Mouse (Mus musculus): ENCODE data around the gene Ifitm6. TPM values are rescaled to one million over a fixed set of nuclear protein-coding genes. Genes with fewer than 3 reads are reported as not detected.
"Not testable (repeated sequence)": the region's sequence is repeated elsewhere in the genome, so short reads cannot be mapped to it uniquely, and the experiment has no call there.

The Ifitm6 gene
- total RNA-seq, 2 experiments from 2014 or later: not detected

DNA sequence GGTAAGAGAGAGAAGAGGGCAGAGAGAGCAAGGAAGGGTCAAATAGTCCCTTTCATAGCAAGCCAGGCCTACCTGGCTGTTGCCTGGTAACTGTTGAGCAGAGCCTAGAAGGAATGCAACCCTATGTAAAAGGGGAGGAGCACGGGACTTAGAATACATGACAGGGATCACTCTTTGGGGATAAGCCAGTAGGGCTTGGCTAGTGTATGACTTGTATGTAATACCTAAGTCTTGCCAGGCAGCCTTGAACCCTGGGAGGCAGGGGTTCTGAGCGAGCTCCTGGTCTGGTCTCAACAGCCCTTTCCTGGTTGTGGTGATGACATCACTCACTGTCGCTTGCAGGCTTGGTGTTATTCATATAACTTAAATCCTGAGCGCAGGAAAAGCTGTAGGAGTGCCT is 28.7 kb downstream of the Ifitm6 start:
- no peak for DNase-seq (ENCODE audit: extremely low spot score in 1 of 2, low spot score in 2 of 2)
- intact Hi-C loops (cut with DNase I): no loop called here

DNA sequence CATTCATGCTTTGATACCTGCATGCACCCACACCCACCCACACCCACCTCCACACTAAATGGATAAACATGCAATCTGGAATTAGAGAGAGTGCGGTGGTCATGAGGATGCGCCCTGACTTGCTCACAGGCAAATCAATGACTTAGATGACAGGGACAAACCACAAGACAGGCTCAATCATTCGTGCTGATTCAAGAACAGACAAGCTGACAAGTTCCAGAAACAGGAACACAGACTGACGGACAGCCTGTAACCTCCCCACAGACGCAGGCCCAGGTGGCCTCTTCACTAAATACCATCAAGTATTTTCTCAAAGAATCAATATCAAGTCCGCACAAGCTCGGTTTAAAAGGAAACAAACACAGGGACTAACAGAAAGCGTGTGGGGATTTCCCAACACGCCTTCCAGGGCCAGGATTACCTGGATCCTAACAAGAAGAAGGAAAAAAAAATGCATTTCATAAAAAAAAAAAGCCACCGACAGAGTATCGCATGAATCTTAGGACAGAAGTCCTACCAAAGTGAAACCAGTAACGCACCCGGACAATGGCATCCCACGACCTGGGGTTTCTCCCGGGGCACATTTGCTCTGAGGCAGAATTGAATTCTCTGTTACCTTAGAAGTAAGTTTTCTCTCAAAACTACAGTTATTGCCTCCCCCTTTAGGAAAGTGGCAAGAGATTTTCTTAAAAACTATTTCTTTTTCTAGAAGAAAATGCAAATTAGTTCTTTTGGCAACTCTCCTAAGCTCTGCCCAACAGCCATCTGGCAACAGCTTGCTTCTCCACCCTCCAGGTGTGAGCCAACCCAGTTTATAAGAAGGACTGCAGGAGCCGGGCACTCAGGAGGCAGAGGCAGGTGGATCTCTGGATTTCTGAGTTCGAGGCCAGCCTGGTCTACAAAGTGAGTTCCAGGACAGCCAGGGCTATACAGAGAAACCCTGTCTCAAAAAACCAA is 30.3 kb downstream of the Ifitm6 start:
- no peak for DNase-seq (ENCODE audit: extremely low spot score in 1 of 2, low spot score in 2 of 2)
- intact Hi-C loops (cut with DNase I): no loop called here

DNA sequence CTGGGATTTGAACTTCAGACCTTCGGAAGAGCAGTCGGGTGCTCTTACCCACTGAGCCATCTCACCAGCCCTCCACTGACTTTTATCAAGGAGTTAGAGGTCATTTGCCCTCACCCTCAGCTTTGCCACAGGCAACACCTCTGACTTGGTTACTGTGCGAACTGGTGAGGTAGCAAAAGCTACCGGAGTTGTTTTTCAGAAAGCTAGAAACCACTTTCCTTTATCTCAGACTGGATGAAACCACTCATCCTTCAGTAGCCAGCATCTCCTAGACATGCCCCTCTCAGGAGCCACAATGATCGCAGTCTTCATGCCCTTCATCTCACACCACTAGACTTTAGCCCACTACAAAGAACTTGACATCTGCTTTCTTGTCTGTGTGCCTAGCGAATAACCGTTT is 34.8 kb downstream of the Ifitm6 start:
- DNase-seq (ENCODE audit: extremely low spot score in 1 of 2, low spot score in 2 of 2): no peak
- intact Hi-C loops (cut with DNase I): no loop called here

DNA sequence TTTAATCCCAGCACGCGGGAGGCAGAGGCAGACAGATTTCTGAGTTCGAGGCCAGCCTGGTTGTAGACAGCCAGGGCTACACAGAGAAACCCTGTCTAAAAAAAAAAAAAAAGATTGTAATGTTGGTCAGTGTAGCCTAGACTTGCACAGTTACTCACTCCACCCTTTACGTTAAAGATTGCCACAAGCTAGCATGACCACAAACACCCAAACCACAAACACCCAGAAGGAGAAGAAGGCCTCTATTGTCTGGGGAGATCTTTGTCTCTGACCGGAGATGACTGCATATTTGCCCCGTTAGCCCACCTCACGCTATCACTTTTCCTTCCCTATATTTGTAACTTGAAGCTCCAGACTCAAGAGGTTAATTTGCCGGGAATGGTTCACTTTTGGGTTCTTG is 36.0 kb downstream of the Ifitm6 start:
- DNase-seq (ENCODE audit: extremely low spot score in 1 of 2, low spot score in 2 of 2): no peak
- intact Hi-C loops (cut with DNase I): no loop called here

DNA sequence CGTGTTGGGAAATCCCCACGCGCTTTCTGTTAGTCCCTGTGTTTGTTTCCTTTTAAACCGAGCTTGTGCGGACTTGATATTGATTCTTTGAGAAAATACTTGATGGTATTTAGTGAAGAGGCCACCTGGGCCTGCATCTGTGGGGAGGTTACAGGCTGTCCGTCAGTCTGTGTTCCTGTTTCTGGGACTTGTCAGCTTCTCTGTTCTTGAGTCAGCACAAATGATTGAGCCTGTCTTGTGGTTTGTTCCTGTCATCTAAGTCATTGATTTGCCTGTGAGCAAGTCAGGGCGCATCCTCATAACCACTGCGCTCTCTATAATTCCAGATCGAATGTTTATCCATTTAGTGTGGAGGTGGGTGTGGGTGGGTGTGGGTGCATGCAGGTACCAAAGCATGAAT is 41.0 kb downstream of the Ifitm6 start:
- intact Hi-C loops (cut with DNase I); DNase-seq (ENCODE audit: extremely low spot score in 1 of 2, low spot score in 2 of 2): not testable (repeated sequence)

DNA sequence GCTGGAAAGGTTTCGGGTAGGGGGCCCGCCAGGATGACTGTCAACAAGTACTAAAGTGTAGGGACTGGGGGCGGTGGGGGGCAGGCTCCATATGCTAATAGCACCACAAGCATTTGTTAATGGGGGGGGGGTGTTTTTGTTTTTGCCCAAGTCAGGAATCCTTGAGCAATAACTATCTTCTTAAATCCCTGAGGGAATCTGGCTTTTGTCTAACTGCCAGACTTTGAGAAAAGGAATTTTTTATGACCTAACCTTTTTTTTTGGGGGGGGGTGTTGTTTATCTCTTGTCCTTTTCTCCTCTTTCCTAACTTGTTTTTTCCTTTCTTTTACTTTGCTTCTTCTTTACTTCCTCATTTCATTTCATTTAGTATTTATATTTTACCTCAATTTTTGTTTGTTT is 42.3 kb downstream of the Ifitm6 start:
- intact Hi-C loops (cut with DNase I): no loop called here
- no peak for DNase-seq (ENCODE audit: extremely low spot score in 1 of 2, low spot score in 2 of 2)

DNA sequence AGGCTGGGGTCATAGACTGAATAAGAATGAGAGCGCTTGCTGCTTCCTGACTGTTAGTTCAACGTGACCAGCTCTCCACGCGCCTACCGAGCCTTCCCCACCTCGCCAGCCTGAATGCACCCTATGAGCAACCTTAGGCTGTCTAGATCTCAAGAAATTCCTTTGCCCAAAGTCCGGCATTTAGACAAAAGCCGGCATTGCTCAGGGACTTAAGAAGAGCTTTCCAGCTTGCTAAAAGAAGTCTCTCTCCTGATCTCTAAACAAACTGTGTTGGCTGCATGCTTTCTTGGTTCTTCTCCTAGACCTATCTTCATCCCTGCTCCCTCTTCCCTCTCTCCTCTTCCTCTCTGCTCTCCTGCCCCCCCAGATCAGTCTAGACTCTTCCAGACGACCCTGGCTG is 42.8 kb downstream of the Ifitm6 start:
- no peak for DNase-seq (ENCODE audit: extremely low spot score in 1 of 2, low spot score in 2 of 2)
- intact Hi-C loops (cut with DNase I): no loop called here

DNA sequence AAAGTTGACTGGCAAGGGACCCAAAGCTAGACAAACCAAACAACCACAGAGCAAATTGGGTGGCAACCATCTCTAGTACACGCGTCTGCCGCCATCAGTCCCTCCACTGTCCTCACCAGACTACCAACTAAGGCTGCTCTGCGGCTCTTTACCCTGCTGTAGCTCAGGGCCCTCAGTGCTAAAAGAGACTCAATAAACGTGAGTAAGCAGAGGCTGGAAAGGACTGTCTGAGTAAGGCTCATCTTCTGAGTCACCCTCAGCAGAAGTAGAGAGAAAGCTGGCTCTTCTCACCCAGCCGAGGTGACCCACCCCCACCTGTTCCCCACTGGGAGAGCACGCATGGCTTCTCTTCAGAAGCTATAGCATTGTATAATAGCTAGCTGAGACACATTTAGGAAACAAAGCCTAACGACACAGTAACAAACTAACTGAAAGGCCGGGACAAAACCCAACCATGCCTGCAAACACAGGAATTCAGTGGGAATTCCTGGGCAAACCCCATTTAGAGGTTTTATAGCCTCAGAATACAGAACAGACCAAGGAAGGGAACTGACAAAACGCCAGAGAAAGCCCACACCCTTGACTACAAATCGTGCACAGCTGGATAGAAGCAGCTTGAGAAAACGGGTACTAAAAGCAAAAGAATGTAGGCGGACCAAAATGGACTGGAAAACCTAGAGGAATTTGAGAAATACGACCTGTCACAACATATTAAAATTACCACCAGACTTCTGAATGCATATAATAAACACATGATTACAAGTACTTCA is 44.1 kb downstream of the Ifitm6 start:
- intact Hi-C loops (cut with DNase I): no loop called here
- DNase-seq (ENCODE audit: extremely low spot score in 1 of 2, low spot score in 2 of 2): no peak

DNA sequence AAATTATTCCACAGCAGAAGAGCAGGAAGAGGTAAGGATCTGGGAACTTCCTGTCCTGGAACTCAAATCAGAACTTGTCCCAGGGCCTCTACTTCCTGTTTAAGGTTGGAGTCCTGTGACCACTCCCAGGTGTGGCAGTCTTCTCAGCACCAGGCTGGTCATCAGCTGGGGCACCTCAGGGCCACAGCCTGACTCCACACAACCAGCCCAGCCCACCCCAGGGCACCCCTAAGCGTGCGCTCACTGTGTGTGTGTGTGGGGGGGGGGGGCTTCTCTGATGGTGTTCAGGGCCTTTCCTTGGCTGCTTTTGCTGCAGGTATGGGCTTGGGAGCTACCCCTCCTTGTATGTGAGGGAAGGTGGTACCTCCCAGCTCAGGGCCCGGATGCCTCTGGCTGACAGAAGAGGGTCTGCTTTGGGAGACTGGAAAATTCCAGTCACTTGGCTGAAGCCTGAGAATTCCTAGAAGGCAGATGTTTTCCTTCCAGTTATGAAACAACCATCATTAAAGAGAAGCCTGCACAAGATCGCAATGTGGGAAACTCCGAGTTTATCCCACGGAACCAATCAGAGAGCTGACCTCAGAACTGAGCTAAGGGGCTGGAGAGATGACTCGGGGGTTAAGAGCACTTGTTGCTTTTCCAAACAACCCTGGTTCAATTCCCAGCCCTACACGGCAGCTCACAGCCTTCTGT is 46.1 kb downstream of the Ifitm6 start:
- intact Hi-C loops (cut with DNase I): no loop called here
- no peak for DNase-seq (ENCODE audit: extremely low spot score in 1 of 2, low spot score in 2 of 2)

DNA sequence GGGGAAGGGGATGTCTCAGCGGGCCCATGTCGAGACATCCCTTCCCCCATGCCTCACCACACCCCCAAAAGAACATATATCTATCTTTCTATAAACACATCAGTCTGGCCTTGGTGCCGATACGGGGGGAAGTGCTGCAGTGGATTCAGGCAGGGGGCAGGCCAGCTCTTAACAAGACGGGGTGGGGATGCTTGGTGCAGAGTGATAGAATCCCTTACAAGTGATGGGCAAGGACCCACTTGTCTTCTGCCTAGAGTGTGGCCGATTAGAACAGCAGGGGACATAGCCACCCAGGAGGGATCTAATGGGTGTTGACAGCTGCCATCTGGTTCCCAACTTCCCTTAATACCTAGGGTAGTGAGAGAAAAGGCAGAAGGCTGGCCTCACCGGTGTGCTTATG is 46.8 kb downstream of the Ifitm6 start:
- no peak for DNase-seq (ENCODE audit: extremely low spot score in 1 of 2, low spot score in 2 of 2)
- intact Hi-C loops (cut with DNase I): no loop called here

DNA sequence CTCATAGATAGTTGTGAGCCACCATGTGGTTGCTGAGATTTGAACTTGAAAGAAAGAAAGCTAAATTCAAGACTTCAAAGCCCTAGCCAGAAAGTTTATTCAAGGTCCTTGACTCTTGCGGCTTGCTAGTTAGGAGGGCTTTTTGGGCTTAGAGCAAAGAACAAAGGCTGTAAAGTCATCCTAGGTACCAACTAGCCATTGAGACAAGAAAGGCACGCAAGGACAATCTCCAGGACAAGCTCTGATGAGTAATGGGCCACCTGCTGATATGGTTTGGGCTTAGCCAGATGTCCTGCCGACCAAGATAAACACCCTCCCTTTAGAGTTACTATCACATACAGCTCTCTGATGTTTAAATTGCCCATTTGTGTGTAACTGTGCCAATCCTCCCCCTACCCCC is 49.0 kb downstream of the Ifitm6 start:
- DNase-seq (ENCODE audit: extremely low spot score in 1 of 2, low spot score in 2 of 2); intact Hi-C loops (cut with DNase I): not testable (repeated sequence)

DNA sequence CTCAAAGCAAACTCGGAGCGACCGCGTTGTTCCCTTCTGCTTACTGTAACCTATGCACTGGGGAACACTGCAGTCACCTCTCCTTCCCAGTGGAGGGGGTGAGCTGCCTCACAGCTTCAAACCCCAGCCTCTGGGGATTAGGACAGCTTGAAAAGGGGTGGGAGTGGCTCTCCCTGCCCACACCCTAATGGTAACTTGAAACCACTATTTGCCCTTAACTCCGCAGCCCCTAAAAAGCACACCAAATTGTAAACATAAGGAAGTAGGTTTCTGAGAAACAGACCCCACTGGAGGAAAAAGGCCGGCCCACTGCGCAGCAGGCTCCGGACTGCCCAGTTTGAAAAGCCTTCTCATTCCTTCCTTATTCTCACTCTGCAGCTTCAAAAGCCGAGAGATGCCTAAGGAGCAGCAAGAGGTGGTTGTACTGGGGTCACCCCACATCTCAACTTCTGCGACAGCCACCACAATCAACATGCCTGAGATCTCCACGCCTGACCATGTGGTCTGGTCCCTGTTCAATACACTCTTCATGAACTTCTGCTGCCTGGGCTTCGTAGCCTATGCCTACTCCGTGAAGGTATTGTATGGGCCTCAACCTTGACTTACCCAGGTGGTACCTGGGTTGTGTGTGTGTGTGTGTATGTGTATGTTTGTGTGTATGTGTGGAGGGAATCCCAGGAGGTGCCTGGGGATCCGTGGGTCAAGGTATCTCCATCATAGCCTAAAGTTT is 49.7 kb downstream of the Ifitm6 start:
- intact Hi-C loops (cut with DNase I): no loop called here
- DNase-seq (ENCODE audit: extremely low spot score in 1 of 2, low spot score in 2 of 2): no peak

DNA sequence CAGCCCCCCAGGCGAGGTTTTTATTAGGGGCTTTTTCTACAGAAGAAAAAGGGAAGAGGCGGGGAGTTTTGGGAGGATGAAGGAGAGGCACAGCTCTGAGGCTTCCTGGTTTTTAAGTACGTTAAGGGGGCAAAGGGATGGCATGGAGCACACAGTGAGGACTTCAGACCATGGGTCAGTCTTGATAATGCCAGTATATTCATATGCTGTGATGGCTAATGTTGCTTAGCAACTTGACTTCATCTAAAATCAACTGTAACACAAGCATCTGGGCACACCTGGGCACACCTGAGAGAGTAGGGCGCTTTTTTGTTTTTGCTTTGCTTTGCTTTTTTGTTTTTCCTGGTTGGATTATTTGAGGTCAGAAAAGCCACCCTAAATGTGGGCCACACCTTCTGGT is 50.8 kb downstream of the Ifitm6 start, which contains the start of gene Ifitm1:
Gene Ifitm1, plus strand, starts transcription at position 301 of the 400 bp plus-strand sequence.
- no peak for DNase-seq (ENCODE audit: extremely low spot score in 1 of 2, low spot score in 2 of 2)
- intact Hi-C loops (cut with DNase I): no loop called here

Other genes starting within 250 kb of the Ifitm6 start
- gene Syce1, start 230.1 kb downstream of the Ifitm6 start, total RNA-seq (2021): under 1 TPM in 1 of 2 experiments, not detected in 1; 0.54 TPM
- gene Zfp941, start 195.7 kb downstream of the Ifitm6 start, total RNA-seq (2021): 10 to 100 TPM; 13.1 to 14.4 TPM
- under 1 TPM in 1 of 2 experiments, not detected in 1; 0.69 TPM for gene Urah, start 182.9 kb downstream of the Ifitm6 start, total RNA-seq (2021)
- gene Scgb1c1, start 172.4 kb downstream of the Ifitm6 start, total RNA-seq (2021): not detected
- not detected for gene Odf3, start 170.1 kb downstream of the Ifitm6 start, total RNA-seq (2021)
- gene Gm45785, start 161.6 kb downstream of the Ifitm6 start, total RNA-seq (2021): 1 to 10 TPM in 1 of 2 experiments, under 1 TPM in 1; 0.89 to 1.1 TPM
- 10 to 100 TPM; 92.0 to 93.3 TPM for gene Ric8a, start 161.0 kb downstream of the Ifitm6 start, total RNA-seq (2021)
- gene Bet1l, start 160.3 kb downstream of the Ifitm6 start, total RNA-seq (2021): 10 to 100 TPM; 24.4 to 25.1 TPM
- 100 to 1,000 TPM; 144 to 153 TPM for gene Psmd13, start 136.0 kb downstream of the Ifitm6 start, total RNA-seq (2021)
- gene Sirt3, start 135.6 kb downstream of the Ifitm6 start, total RNA-seq (2021): 10 to 100 TPM; 52.5 to 53.0 TPM
- gene Cox8b, start 117.5 kb downstream of the Ifitm6 start, total RNA-seq (2021): not detected
- gene Nlrp6, start 97.0 kb downstream of the Ifitm6 start, total RNA-seq (2021): under 1 TPM; 0.39 to 0.67 TPM
- gene Pgghg, start 76.5 kb downstream of the Ifitm6 start, total RNA-seq (2021): 1 to 10 TPM; 2.4 to 3.9 TPM
- gene Ifitm5, start 67.6 kb downstream of the Ifitm6 start, total RNA-seq (2021): not detected
- not detected for gene Gm45717, start 62.0 kb downstream of the Ifitm6 start, total RNA-seq (2021)
- 10 to 100 TPM; 18.0 to 20.0 TPM for gene Ifitm2, start 61.9 kb downstream of the Ifitm6 start, total RNA-seq (2021)
- gene Ifitm1, start 50.7 kb downstream of the Ifitm6 start, total RNA-seq (2021): 1 to 10 TPM; 3.2 to 3.3 TPM
- 1 to 10 TPM; 7.8 to 8.6 TPM for gene Ifitm3, start 7.2 kb downstream of the Ifitm6 start, total RNA-seq (2021)
- gene Gm17387, start 11.2 kb upstream of the Ifitm6 start, total RNA-seq (2021): not detected
- gene B4galnt4, start 43.2 kb upstream of the Ifitm6 start, total RNA-seq (2021): 100 to 1,000 TPM; 107 to 110 TPM
- gene Pkp3, start 60.3 kb upstream of the Ifitm6 start, total RNA-seq (2021): not detected
- 1 to 10 TPM; 2.3 to 2.8 TPM for gene Sigirr, start 82.6 kb upstream of the Ifitm6 start, total RNA-seq (2021)
- gene Ano9, start 99.9 kb upstream of the Ifitm6 start, total RNA-seq (2021): not detected
- gene Ptdss2, start 104.5 kb upstream of the Ifitm6 start, total RNA-seq (2021): 10 to 100 TPM; 48.4 to 54.0 TPM
- gene Rnh1, start 154.9 kb upstream of the Ifitm6 start, total RNA-seq (2021): 10 to 100 TPM; 20.8 TPM
- gene Hras, start 176.1 kb upstream of the Ifitm6 start, total RNA-seq (2021): 100 to 1,000 TPM; 246 to 262 TPM
- gene Lrrc56, start 176.2 kb upstream of the Ifitm6 start, total RNA-seq (2021): 1 to 10 TPM; 4.7 to 4.9 TPM
- gene Lmntd2, start 196.2 kb upstream of the Ifitm6 start, total RNA-seq (2021): not detected
- under 1 TPM; 0.58 to 0.69 TPM for gene Rassf7, start 197.9 kb upstream of the Ifitm6 start, total RNA-seq (2021)
- 10 to 100 TPM; 63.6 to 69.6 TPM for gene Phrf1, start 210.9 kb upstream of the Ifitm6 start, total RNA-seq (2021)
- gene Irf7, start 248.6 kb upstream of the Ifitm6 start, total RNA-seq (2021): under 1 TPM; 0.22 to 0.58 TPM